Mouse (Mus musculus) skeletal muscle tissue, adult 2 months (tissue): ENCODE results near the gene Dscam.
"Not testable (repeated sequence)": the region's sequence is repeated elsewhere in the genome, so short reads cannot be mapped to it uniquely, and the experiment has no call there.

Experiments
- DNase-seq: peaks from one replicate; pipeline ENCODE4 v3.0.0-alpha.2; 2012; ENCODE audit warnings: low read depth, low spot score

Gene Dscam

DNA sequence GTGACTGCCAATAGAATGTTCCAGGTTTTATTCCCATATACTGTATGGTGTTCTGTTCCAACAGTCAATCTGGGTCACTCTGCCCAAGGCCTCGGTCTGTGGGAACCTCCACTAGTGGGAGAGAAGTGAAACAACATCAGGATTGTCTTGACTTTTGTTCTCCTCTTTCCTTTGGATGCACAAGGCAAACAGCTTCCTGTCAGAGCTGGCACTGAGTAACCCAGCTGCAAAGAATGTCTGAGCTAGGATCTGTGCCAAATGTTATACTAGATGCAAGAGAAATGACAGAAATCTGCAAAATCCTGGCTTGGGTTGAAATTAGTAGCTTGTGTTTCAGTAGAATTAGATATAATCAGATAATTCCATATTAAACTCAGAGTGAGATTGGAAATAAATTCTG, 282.5 kb downstream of the Dscam start:
- no peak for DNase-seq

DNA sequence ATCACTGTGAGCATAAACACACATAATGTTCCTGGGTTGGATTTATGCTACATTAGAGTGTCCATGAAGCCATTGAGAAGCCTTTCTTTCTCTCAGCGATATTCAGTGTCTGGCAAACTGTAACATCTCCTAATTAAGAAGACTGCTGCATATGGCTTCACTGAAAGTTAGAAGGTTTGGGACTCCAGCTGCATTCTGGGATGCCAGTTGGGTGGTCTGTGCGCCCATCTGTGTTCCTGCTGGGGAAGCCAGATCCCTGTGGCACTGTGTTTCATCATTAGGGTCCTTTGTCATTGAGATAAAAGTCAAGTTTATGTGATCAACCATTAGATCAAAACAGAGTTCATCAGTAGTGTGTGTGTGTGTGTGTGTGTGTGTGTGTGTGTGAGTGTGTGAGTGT, 284.7 kb downstream of the Dscam start:
- no peak for DNase-seq

DNA sequence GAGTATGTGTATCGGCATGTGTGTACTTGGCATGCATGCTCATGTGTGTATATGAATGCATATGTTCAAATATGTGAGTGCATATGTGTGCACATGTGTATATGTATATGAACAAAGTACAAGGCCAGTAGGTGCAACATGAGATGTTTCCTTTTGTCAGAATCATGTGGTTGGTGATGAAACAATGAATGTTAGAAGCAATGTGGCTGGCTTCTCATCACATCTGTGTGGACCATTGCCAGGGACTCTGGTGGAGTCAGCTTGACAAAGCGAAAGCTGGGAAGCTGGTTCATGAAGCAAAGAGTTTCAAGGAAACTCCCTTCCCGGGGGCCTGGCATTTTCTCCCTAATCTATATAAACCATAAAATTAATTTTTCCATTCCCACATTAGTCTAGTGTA, 286.0 kb downstream of the Dscam start:
- not testable (repeated sequence) for DNase-seq

DNA sequence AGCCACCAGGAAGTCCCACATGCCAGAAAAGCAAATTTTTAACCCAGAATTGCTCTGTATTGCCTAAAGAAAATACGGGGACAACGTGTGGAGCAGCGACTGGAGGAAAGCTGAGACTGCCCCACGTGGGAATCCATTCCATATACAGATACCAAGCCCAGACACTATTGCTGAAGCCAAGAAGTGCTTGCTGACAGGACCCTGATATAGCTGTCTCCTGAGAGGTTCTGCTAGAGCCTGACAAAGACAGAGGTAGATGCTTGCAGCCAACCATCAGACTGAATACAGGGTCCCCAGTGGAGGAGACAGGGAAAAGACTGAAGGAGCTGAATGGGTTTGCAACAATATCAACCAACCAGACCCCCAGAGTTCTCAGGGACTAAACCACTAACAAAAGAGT, 293.3 kb downstream of the Dscam start:
- DNase-seq = no peak

DNA sequence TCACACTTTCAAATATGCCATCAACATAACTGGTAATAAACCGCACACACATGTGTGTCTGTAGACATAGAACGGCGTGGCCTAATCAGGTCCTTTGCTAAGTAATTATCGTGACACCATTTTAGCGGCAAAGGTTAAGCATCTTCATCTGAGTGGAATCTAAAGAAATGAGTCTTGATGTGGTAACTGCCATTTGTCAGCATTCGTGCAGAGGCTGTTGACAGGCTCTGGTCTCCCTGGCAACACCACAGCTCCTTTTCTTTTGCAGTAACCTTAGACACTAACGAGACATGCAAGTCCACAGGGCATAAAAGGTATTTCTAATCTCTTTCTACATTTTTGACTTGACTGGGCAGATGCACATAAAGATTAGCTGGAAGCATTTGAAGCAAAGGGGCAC, 297.8 kb downstream of the Dscam start:
- DNase-seq = no peak

DNA sequence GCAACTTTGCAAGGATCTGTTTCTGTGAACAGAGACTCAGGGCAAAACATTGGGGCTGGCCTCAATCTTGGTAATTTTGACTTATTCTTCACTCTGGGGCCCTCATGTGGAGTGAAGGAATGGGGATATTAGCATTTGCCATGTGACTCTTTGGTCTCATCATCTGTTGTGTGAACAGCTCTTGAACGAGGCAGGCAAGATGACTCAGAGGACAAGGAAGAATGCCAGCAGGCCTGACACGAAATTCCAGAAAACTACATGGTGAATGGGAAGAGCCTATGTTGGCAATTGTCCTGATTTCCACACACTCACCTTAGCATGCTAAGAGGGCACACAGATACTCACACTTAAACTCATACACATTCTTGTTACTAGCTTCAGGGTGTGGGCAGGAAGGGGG, 313.0 kb downstream of the Dscam start:
- DNase-seq = no peak

DNA sequence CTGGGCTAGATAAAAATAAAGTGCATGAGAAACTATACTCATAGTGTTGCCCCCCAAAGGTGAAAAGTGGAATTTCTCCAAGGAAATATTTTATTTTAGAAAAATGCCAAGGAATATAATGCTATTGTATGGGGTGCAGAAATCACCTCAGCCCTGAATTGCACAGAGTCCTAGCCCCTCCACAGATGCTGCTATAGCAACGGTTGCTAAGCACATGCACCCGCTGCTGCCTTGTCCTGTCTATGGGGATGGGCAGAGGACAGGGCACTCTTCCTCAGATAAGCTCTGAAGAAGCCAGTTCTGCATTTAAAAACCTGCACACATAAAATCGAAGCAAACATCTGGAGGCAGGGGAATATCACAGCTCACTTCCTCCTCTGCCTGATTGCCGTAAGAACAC, 315.5 kb downstream of the Dscam start:
- no peak for DNase-seq

DNA sequence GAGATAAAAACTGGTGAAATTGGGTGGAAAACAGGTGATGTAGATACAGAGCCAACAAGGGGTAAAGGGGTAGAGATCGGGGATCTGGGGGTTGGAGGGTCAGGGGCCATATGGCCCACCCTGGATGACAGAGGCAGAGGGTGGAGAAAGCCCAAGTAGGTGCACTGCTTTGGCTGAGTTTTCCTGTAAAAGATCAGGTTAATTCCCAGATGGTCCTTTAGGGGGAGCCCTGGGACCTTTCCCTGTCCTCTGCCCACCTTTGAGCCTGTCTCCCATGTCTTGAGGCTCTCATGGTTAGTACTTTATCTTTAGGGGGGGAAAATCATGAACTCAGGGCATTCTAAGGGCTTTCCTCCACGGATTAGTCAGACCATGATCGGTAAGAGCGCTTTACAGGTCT, 318.2 kb downstream of the Dscam start:
- DNase-seq = no peak

DNA sequence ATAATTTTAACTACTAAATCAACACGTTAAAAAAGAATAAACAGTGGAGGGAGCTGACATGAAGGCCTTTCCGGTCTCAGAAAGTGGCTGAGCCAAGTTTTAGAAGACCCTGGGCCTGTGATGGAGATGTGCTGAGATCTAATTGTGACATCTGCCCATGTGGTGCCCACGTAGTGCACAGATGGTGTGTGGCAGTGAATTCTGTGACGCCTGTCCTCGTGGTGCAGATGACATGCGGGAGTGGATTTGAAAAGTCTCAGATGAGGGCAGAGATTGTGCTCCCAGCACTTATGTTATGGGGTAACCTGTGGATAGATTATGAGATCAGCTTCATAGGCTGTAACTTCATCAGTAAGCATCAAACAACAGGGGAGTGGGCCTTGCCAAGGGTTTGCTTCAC, 321.6 kb downstream of the Dscam start:
- DNase-seq = no peak

DNA sequence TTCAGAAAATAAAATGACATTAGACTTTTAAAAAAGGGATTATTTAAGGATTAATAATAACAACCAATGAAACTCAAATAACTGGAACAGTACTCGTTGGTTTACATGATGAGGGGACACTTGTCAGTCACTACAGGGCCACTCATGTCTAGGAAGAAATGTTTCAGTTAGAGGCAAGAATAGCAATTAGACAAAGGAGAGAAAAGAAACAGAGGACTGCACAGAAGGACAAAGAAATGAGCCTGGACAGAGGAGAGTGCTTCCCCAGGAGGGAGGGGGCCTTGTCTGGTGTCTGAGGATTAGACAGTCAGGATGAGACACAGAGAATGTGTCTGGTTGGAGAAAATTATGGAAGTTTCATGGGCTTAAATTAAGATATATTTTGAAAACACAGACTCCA, 324.0 kb downstream of the Dscam start:
- DNase-seq = no peak

DNA sequence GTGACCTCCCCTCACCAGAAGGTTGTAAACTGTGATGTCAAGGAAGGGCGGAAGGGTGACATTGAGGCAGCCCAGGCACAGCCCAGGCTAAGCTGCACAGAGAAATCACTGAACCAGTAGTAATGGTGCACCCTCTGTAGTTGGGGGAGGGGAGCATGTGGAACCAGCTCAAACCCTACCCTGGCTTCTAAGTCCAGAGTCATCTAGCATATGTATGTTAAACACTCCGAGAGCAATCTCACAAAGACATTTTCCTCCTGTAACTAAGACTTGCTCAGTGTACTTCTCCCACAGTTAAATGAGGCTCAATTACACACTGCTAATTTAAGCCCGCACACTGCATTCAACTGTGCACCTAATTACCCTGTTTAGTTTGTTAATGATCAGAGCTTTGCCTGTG, 324.4 kb downstream of the Dscam start:
- DNase-seq = no peak

DNA sequence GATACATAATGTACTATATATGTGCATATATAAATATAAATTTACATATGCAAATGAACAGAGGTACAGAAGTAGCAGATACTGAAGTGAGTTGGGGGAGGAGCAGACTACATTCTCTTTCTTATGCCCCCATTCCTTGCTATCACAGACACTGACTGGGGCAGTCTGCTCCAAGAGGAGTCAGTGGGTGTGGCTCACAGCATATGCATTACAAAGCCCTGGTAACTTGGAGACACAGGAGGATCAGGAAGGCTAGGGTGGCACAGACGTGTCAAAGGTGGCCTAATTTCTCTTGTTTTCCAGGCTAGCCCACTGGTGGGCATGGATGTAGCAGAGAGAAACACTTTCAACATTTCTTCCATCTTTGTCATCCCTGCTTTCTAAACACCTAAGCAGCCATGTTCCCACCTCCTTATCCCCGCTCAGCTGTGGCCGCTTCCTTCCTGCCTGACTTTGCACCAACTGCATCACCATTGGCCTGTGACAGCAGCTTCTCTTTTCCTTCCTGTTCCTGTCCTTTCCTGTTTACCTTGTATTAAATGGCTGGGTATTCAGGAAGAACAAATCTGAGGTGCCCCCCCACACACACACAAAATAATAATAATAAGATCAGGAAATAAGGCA, 325.0 kb downstream of the Dscam start:
- DNase-seq = no peak

DNA sequence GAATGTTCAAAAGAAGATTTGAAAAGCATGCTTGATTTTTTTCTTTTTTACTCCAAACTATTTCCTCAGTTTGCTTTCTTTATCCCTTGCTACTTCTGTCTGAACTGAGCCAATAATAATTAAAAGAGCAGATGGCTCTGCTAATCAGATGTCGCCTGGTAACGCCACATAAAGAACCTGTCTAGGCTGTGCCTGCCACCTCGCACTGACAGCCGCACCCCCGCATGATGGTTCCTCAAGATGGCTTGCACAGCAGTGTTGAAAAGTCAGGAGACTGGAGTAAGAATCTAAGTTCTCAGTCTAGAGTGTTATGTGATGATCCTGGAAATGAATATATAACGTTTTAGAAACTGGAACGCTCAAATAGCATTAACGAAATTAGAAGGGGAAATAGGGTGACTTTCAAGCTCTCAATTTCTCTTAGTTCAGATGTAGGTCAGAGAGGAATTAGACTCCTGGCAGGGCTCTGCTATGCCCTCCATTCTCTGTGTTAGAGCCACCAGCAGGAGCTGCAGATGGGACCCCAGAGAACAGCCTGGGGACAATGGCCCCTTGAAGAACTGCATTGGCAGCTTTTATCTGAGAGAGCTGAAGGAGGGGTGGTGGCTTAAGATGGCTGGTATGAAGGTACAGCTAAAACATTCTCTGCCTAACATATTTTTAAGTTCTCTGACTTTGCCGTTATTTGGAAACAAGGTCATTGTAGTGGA, 326.7 kb downstream of the Dscam start:
- DNase-seq = no peak

DNA sequence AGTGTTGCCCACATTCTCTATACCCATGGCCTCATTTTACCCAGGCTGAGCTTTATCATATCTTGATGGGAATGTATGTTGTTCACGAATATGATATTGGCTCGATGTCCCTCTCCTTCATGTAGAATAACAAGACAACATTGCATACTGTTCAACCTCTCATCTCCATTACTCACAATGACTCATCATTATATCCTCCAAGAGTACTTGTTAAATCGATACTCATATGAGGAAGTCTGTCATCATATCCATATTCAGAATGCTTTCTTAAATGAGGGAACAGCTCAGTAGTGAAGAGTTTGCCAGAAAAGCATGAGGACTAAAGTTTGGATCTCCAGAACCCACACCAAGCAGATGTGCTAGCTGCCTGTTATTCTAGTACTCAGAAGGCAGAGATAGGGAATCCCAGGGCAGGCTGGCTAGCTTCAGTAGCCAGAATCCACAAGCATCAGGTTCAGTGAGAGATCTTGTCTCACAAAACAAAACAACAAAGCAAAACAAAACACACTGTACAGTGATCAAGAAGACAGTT, 327.7 kb downstream of the Dscam start:
- DNase-seq = no peak

DNA sequence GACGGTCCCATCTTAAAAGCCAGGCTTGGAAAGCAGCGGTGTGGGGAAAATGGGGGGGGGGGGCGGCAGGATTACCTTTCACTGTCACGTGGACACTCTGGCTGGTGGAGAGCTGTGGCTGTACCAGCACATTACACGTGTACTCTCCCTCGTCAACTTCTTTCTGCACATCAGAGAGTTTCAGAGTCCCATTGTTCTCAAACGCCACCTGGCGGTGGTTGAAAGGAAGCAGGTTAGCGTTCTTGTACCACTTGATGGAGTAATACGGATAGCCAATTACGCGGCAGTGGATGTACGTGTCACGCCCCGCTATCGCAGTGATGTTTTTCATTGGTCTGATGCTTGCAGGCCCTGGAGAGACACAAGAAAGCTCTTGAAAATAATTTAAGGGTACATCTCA, 350.9 kb downstream of the Dscam start:
- no peak for DNase-seq

DNA sequence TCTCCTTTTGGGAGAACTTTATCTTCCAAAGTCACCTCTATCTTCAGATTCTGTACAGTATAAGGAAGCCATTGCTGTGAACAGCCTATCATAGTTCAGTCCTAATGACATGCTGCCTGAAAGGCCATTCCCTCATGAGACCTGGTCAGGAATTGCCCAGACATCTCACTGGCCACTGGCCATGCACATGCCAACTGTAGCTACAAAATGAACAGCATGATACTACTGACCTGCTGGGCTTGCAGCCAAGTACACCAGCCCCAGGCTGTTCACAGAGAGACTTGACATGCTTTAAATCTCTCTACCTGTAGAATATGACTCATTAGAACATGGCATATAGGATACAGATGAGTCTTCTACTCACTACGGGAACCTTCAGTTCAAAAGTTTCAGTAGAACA, 364.3 kb downstream of the Dscam start:
- no peak for DNase-seq

DNA sequence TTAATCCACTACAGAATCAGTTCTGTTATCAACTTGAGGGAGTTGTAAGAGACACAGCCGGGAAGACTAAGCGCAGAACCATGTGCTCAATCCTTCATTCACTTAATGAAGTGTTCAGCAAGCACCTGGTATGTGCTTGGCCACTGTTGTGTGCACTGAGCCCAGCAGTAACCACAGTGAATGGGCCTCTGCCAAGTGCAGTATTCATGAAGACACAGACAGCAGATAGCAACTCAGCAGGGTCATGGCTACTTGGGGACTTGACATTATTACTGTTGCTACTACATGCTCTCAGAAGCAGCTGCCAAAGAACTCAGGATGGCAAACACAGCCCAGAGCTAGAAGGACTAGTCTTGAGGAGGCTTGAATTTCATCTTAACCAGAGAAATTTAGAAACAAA, 367.9 kb downstream of the Dscam start:
- no peak for DNase-seq

DNA sequence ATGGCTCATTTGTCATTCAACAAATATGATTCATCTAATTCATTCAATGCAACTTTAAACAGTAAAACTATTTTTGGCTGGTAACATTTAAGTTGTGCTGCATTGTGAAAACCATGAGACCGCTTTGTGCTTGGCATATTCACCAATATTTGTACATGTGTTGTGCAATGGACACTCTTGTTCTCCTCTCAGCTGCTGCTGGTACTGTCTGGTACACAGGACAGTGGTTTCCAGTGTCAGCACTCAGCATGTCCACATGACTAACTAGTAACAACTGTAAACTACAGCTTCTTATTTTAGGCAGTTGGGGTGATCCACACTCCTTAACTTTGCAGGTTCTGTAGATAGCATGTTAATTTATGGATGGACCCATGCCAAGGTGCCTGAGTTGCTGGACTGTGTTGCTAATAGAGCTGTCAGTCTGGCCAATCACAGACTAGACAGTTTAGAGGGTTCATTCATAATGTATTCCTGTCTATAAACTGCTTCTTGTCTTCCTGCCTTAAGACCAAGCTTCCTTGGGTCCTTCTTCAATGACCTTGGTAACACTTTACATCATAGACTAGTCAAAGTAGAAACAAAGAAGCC, 368.8 kb downstream of the Dscam start:
- no peak for DNase-seq

DNA sequence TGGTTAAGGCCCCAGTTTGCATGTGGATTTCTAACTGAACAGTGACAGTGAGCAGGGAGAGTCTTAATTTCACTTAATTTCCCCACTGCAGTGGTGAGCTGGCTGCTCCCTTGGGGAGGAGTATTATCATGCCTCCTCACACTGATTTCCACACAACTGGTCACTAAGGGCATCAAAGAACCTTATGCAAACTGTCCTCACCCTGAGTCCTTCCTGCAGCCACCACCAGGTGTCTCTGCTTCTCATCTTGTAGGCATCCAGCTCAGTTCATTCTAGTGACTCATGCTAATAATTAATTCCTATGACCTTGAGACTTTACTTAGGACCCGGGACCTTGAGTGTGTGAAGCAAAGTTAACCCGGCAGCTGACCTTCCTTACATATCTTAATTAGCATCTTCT, 375.1 kb downstream of the Dscam start:
- DNase-seq = no peak

DNA sequence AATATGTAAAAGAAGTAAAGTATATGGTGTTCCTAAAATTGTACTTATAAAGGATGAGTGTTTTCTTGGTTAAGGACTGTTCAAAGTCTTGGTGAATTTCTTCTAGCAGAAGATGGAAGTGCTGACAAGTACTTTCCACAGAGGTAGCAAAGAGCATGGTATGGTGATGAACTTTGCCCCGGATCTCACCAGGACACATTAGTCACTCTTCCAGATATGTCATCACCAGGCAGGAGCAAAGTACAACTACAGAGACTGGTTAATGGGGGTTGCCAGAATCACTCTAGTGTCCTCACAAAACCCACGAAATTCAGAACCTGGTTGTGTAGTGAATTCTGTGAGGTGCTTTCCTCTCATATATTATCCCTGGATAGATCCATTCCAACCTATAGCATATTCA, 379.2 kb downstream of the Dscam start:
- no peak for DNase-seq

DNA sequence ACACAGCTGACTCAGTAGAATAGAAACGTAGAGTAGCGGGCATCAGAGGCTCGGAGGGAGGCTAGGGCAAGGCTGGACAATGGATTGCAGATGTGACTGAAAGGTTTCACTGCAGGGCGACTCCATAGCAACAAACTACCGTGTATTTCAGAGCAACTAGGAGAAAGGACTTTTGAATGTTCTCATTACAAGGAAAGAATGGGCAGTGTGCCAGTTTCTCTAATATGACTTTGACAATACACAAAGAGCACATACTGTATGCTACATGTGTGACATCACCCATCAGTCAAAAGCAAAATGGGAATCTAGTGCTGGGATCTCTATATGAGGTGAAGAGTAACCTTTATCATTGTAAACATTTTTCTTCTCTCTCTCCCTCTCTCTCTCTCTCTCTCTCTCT, 382.3 kb downstream of the Dscam start:
- no peak for DNase-seq

DNA sequence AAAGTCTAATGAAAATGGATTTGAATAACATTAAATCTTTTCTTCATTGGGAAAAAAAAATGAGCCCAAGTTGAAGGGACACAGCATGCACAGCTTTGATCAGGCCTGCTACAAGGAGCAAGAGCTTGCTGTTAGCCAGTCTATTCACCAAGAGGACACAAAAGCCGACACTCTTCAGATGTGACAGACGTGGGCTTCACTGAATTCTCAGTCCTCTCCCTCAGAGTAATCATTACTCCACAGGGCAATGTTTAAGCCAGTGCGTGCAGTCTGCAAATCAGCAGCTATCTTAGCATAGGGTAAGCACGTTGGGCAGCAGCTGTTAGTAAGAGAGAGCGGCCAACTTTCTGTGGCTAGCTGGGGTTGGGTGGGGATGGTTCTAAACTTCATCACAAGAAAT, 391.5 kb downstream of the Dscam start:
- DNase-seq = no peak

DNA sequence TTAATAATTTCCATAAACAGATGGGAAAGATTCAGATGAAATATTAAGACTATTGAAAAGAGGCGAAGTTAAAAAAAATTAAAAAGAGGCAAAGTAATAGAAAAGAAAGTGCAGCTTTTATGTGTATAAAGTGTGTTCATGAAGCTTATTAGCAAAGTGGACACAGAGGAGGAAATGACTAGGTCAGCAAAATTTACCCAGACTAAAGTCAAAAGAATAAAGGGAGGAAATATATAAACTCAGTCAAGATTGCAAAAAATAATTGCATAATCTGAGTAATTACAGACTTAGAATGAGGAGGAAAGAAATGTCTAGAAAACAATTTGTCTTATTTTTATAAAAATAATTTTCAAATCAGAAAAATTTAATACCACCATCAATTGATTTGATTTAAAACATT, 396.3 kb downstream of the Dscam start:
- DNase-seq = no peak
